Mouse (Mus musculus) liver, postnatal 0 days (tissue): ENCODE results near the gene Mettl17. TPM values are rescaled to one million over a fixed set of nuclear protein-coding genes. Genes with fewer than 3 reads are reported as not detected.
"Not testable (repeated sequence)": the region's sequence is repeated elsewhere in the genome, so short reads cannot be mapped to it uniquely, and the experiment has no call there.

Experiments used
- ATAC-seq: fragments of 200-750 bp; cut with Nextera tagmentation; 2 replicates; pipeline ENCODE4 v1.8.0; 2017; ENCODE audit warnings: mild to moderate bottlenecking, moderate library complexity
- DNase-seq: peaks from one replicate; pipeline ENCODE4 v3.0.0-alpha.2; 2016
- H3K27ac ChIP-seq: fragments of 300-500 bp; sonication (generic); 2 replicates; pipeline ENCODE4 v1.5.1; 2014; ENCODE audit warnings: antibody characterized with exemption, moderate library complexity, mild to moderate bottlenecking, low read depth
- H3K27me3 ChIP-seq: fragments of 300-500 bp; sonication (generic); 2 replicates; pipeline ENCODE4 v1.6.1; 2014; ENCODE audit warnings: low read length, control low read depth, mixed read lengths; ENCODE audit not compliant: insufficient read depth
- H3K36me3 ChIP-seq: fragments of 300-500 bp; sonication (generic); replicated peaks from 2 replicates; pipeline ENCODE4 v1.6.1; 2014; ENCODE audit warnings: mild to moderate bottlenecking, control low read depth, low read length, moderate library complexity, mixed read lengths; ENCODE audit not compliant: insufficient read depth
- H3K4me1 ChIP-seq: fragments of 300-500 bp; sonication (generic); 2 replicates; pipeline ENCODE4 v1.6.1; 2014; ENCODE audit warnings: antibody characterized with exemption, mild to moderate bottlenecking, control low read depth; ENCODE audit not compliant: insufficient read depth
- H3K4me2 ChIP-seq: fragments of 300-500 bp; sonication (generic); 2 replicates; pipeline ENCODE4 v1.6.1; 2014; ENCODE audit warnings: low read depth, mild to moderate bottlenecking, low read length, moderate library complexity, mixed read lengths
- H3K4me3 ChIP-seq: fragments of 300-500 bp; sonication (generic); 2 replicates; pipeline ENCODE4 v1.5.1; 2014; ENCODE audit warnings: low read depth, low read length
- H3K9ac ChIP-seq: fragments of 300-500 bp; sonication (generic); replicated peaks from 2 replicates; pipeline ENCODE4 v1.6.1; 2014; ENCODE audit warnings: mild to moderate bottlenecking, moderate library complexity
- H3K9me3 ChIP-seq: fragments of 300-500 bp; sonication (generic); 2 replicates; pipeline ENCODE4 v1.6.1; 2016; ENCODE audit warnings: mild to moderate bottlenecking, control low read depth, low read length, mixed read lengths
- CTCF ChIP-seq: sonication (generic); IDR thresholded peaks from 2 replicates; pipeline ENCODE4 v1.5.1; 2016; ENCODE audit warnings: antibody characterized with exemption, low read depth
- EP300 ChIP-seq: IDR thresholded peaks from 2 replicates; pipeline ENCODE4 v1.6.1; 2016; ENCODE audit warnings: antibody characterized with exemption, low read depth, mild to moderate bottlenecking
- WGBS: fragments of 180-500 bp; shearing (Covaris S2); extraction: QIAGEN DNeasy Blood & Tissue Kit; methylation state at CpG from one replicate; pipeline ENCODE4 v1.1.7; 2014; ENCODE audit not compliant: insufficient replicate concordance; 5-methylcytosine and 5-hydroxymethylcytosine counted together
- polyA plus RNA-seq: library from polyadenylated mRNA; unstranded; fragments of >200 nt; fragmentation: Nextera tagmentation; extraction: Ambion mirVana; gene quantifications from 2 replicates; pipeline ENCODE4 v1.2.1, GENCODE M21; 2015

The Mettl17 gene
- polyA plus RNA-seq, 1 experiment from 2014 or later = 10.8 TPM

GRCm38 (mm10) chr14:51851006-51851405, 33.6 kb upstream of the Mettl17 start:
- H3K4me1 ChIP-seq, H3K9ac ChIP-seq, H3K4me3 ChIP-seq, ATAC-seq, DNase-seq, H3K4me2 ChIP-seq, H3K27ac ChIP-seq, H3K36me3 ChIP-seq, H3K27me3 ChIP-seq, H3K9me3 ChIP-seq: not testable (repeated sequence)
- peak; percentile 34 for TF ChIP-seq CTCF
- WGBS = 49% methylated on average over 3 of the region's 3 CpGs

GRCm38 (mm10) chr14:51853399-51853798, 31.2 kb upstream of the Mettl17 start, which contains the start of gene Ear6:
Gene Ear6 (plus strand): TSS chr14:51853699.
- Histone ChIP-seq H3K27me3 (no peaks in the 10 kb centered on the region), H3K4me2 (no peak within 1 kb of the TSS), H3K9ac (no peak within 1 kb of the TSS), H3K4me3 (no peak within 1 kb of the TSS), H3K4me1 (no peaks in the 10 kb centered on the region), H3K9me3 (no peaks in the 10 kb centered on the region), H3K27ac (no peak within 1 kb of the TSS), H3K36me3 (no peaks in the 10 kb centered on the region)
- no peak for DNase-seq
- no peak for ATAC-seq
- TF ChIP-seq CTCF (no peak), EP300 (no peak)

GRCm38 (mm10) chr14:51855280-51855679, 29.4 kb upstream of the Mettl17 start:
- not testable (repeated sequence) for H3K4me2 ChIP-seq, DNase-seq, H3K36me3 ChIP-seq, H3K4me3 ChIP-seq, H3K27me3 ChIP-seq, H3K4me1 ChIP-seq, H3K9ac ChIP-seq, H3K27ac ChIP-seq, H3K9me3 ChIP-seq, ATAC-seq
- 60% methylated on average over 7 of the region's 7 CpGs for WGBS

GRCm38 (mm10) chr14:51863603-51864002, 21.0 kb upstream of the Mettl17 start:
- H3K27ac ChIP-seq, ATAC-seq, H3K4me2 ChIP-seq, H3K9ac ChIP-seq, H3K4me3 ChIP-seq, H3K27me3 ChIP-seq, H3K36me3 ChIP-seq, H3K9me3 ChIP-seq, DNase-seq, H3K4me1 ChIP-seq: not testable (repeated sequence)
- WGBS = 19% methylated on average over 1 of the region's 1 CpGs
- TF ChIP-seq CTCF = peak; percentile 51

- H3K4me3 ChIP-seq = no peak overlapping the region
- DNase-seq = no peak
- 55% methylated on average over 2 of the region's 2 CpGs for WGBS
Measured at GRCm38 (mm10) chr14:51870756-51871155, 13.9 kb upstream of the Mettl17 start.

GRCm38 (mm10) chr14:51871741-51872140, 12.9 kb upstream of the Mettl17 start:
- ATAC-seq (no peak), DNase-seq (no peak)
- TF ChIP-seq CTCF = no peak
- TF ChIP-seq EP300 = no peak

More at GRCm38 (mm10) chr14:51870756-51871155, 13.9 kb upstream of the Mettl17 start:
- TF ChIP-seq CTCF (no peak), EP300 (no peak)
- peak; percentile 94 for ATAC-seq
- Histone ChIP-seq H3K36me3 (no peaks in the 10 kb centered on the region), H3K9ac (no peak overlapping the region), H3K4me1 (no peaks in the 10 kb centered on the region), H3K4me2 (no peak overlapping the region), H3K27ac (no peak overlapping the region), H3K9me3 (no peaks in the 10 kb centered on the region), H3K27me3 (no peaks in the 10 kb centered on the region)

GRCm38 (mm10) chr14:51877517-51877916, 7.1 kb upstream of the Mettl17 start:
- Histone ChIP-seq H3K4me1 (no peaks in the 10 kb centered on the region), H3K9me3 (no peaks in the 10 kb centered on the region), H3K4me3 (no peak overlapping the region), H3K27me3 (no peaks in the 10 kb centered on the region), H3K4me2 (no peak overlapping the region), H3K9ac (no peak overlapping the region), H3K36me3 (no peaks in the 10 kb centered on the region), H3K27ac (no peak overlapping the region)
- ATAC-seq = no peak
- no peak for DNase-seq
- WGBS = 67% methylated on average over 3 of the region's 3 CpGs
- no peak for TF ChIP-seq EP300

More at GRCm38 (mm10) chr14:51871741-51872140, 12.9 kb upstream of the Mettl17 start:
- Histone ChIP-seq H3K4me3 (no peak overlapping the region), H3K9me3 (no peaks in the 10 kb centered on the region), H3K27ac (no peak overlapping the region), H3K9ac (no peak overlapping the region), H3K27me3 (no peaks in the 10 kb centered on the region), H3K4me2 (no peak overlapping the region), H3K4me1 (no peaks in the 10 kb centered on the region), H3K36me3 (no peaks in the 10 kb centered on the region)
- WGBS = 78% methylated on average over 9 of the region's 9 CpGs
